Mouse (Mus musculus) neural tube, embryonic 14.5 days (tissue): ENCODE data around the gene Zbed6. TPM values are rescaled to one million over a fixed set of nuclear protein-coding genes. Genes with fewer than 3 reads are reported as not detected.

Experiments
- ATAC-seq: fragments of 200-750 bp; cut with Nextera tagmentation; 2 replicates; pipeline ENCODE4 v1.8.0; 2017; ENCODE audit warnings: low read depth, mild to moderate bottlenecking, moderate TSS enrichment, moderate library complexity
- H3K27ac ChIP-seq: fragments of 300-500 bp; sonication (generic); 2 replicates; pipeline ENCODE4 v1.5.1; 2014; ENCODE audit warnings: low read depth, mild to moderate bottlenecking, control low read depth, low read length, moderate library complexity, mixed read lengths
- H3K27me3 ChIP-seq: fragments of 300-500 bp; sonication (generic); 2 replicates; pipeline ENCODE4 v1.6.1; 2014; ENCODE audit warnings: low read length; ENCODE audit not compliant: control insufficient read depth, insufficient read depth
- H3K36me3 ChIP-seq: fragments of 300-500 bp; sonication (generic); 2 replicates; pipeline ENCODE4 v1.6.1; 2014; ENCODE audit warnings: low read length, mixed read lengths; ENCODE audit not compliant: control insufficient read depth, insufficient read depth
- H3K4me1 ChIP-seq: fragments of 300-500 bp; sonication (generic); 2 replicates; pipeline ENCODE4 v1.6.1; 2014; ENCODE audit warnings: low read length; ENCODE audit not compliant: control insufficient read depth, insufficient read depth
- H3K4me2 ChIP-seq: fragments of 300-500 bp; sonication (generic); 2 replicates; pipeline ENCODE4 v1.6.1; 2014; ENCODE audit warnings: mild to moderate bottlenecking, low read depth, low read length, control low read depth
- H3K4me3 ChIP-seq: fragments of 300-500 bp; sonication (generic); 2 replicates; pipeline ENCODE4 v1.5.1; 2014; ENCODE audit warnings: low read depth, low read length, control low read depth, mixed read lengths
- H3K9ac ChIP-seq: fragments of 300-500 bp; sonication (generic); replicated peaks from 2 replicates; pipeline ENCODE4 v1.6.1; 2014; ENCODE audit warnings: low read depth, mild to moderate bottlenecking, control low read depth, low read length, mixed read lengths
- H3K9me3 ChIP-seq: fragments of 300-500 bp; sonication (generic); 2 replicates; pipeline ENCODE4 v1.6.1; 2016; ENCODE audit warnings: low read length; ENCODE audit not compliant: control insufficient read depth
- WGBS: fragments of 180-500 bp; shearing (Covaris S2); extraction: QIAGEN DNeasy Blood & Tissue Kit; methylation state at CpG from one replicate; pipeline ENCODE4 v1.1.7; 2014; 5-methylcytosine and 5-hydroxymethylcytosine counted together
- polyA plus RNA-seq: library from polyadenylated mRNA; unstranded; fragments of >200 nt; fragmentation: Nextera tagmentation; extraction: Ambion mirVana; gene quantifications from 2 replicates; pipeline ENCODE4 v1.2.1, GENCODE M21; 2014

Zbed6 gene
- polyA plus RNA-seq, 1 experiment from 2014 or later: not detected

DNA sequence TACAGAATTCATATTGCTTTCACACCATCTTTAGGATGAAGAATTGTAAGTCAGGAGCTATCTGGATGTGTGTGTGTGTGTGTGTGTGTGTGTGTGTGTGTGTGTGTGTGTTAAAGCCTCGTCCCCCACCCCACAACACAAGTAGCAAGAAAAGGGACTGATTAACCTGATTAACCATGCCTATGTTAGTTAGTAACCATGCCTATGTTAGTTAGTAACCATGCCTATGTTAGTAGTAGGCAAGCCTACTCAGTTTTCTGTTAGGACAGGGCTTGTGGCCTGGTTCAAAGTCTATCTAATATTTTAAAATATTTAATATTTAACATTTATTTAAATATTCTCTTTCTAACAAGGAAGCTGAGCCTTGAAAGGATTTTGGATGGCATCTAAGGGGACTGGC, 49.2 kb downstream of the Zbed6 start:
- Histone ChIP-seq H3K27me3 (no peaks in the 10 kb centered on the region), H3K9me3 (no peaks in the 10 kb centered on the region), H3K27ac (no peak overlapping the region), H3K4me3 (no peak overlapping the region), H3K4me2 (no peak overlapping the region), H3K4me1 (peaks cover 5% of the 10 kb centered on the region), H3K9ac (no peak overlapping the region), H3K36me3 (peaks cover 17% of the 10 kb centered on the region)
- no peak for ATAC-seq
- 56% methylated on average over 1 of the region's 1 CpGs for WGBS

- H3K27me3 ChIP-seq: no peaks in the 10 kb centered on the region
- H3K9ac ChIP-seq: no peak overlapping the region
- no peak overlapping the region for H3K4me3 ChIP-seq
- H3K4me1 ChIP-seq: peaks cover 5% of the 10 kb centered on the region
- WGBS: 52% methylated on average over 6 of the region's 6 CpGs
- no peaks in the 10 kb centered on the region for H3K9me3 ChIP-seq
- H3K36me3 ChIP-seq: peaks cover 16% of the 10 kb centered on the region
- no peak overlapping the region for H3K4me2 ChIP-seq
- no peak overlapping the region for H3K27ac ChIP-seq
- peak; percentile 25 for ATAC-seq
These were observed 50.1 kb downstream of the Zbed6 start for GRCm38 (mm10) chr1:133610601-133611000.

DNA sequence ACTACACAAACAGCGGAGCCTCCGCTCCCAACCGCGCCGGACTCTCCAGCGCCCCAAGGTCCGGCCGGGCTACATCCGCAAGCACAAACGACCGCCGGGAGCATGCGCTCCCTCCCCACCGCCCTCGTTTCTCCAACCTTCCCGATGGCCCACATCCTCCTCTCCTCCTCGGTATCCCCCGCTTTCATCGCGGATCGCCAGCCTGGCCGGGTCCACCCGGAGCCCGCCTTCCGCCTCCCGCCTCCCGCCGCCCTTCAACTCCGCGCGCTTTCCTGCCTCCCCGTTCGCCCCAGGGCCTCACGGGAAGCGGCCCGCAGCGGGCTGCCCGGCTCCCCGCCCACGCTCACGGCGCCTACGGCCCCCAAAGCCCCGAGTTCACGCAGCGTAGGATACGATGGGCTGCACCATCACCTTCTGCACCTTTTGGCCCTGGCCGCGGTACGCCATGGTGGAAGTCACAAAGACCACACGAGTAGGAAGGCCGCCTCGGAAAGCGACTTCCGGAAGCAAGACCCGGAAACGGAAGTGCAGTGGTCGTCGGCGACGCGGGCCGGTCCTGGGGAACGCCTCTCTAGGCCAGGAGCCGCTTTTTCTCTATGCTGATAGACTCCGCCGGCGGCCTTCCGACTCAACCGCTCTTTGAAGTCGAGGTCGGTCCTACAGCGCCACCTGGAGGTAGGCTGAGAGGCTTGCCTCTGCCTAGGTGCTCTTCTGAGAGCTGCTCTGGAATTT, 50.7 kb downstream of the Zbed6 start, which contains the start of gene Snrpe:
TSS of gene Snrpe (minus strand) at position 521 of the 732 bp plus-strand sequence.
- H3K27ac ChIP-seq: peak within 1 kb of the TSS; percentile 89
- under 1% methylated on average over 73 of the region's 73 CpGs for WGBS

More for the DNA sequence above, 50.7 kb downstream of the Zbed6 start, which contains the start of gene Snrpe:
- Histone ChIP-seq H3K27me3 (no peaks in the 10 kb centered on the region), H3K9ac (peak within 1 kb of the TSS; percentile 89), H3K4me3 (peak within 1 kb of the TSS; percentile 87), H3K9me3 (no peaks in the 10 kb centered on the region), H3K4me2 (peak within 1 kb of the TSS; percentile 71), H3K36me3 (peaks cover 22% of the 10 kb centered on the region), H3K4me1 (peaks cover 5% of the 10 kb centered on the region)
- ATAC-seq: peak; percentile 98

Other genes starting within 250 kb of the Zbed6 start
- 4.0 and 5.2 TPM in 2 replicates for gene Sox13, start 236.5 kb downstream of the Zbed6 start, polyA plus RNA-seq
- gene Snrpe, start 50.6 kb downstream of the Zbed6 start, polyA plus RNA-seq: 425 and 449 TPM in 2 replicates
- gene Gm38394, start 433 bp upstream of the Zbed6 start, polyA plus RNA-seq: 5.9 and 6.2 TPM in 2 replicates
- gene Lax1, start 29.2 kb upstream of the Zbed6 start, polyA plus RNA-seq: 0.12 and 0.15 TPM in 2 replicates
- 17.6 and 30.3 TPM in 2 replicates for gene Atp2b4, start 140.2 kb upstream of the Zbed6 start, polyA plus RNA-seq
- 1.7 and 2.9 TPM in 2 replicates for gene Optc, start 247.1 kb upstream of the Zbed6 start, polyA plus RNA-seq